8 mouse cellular contexts compared by ENCODE assay signal in genomic region chr5:130001356-130001987, GRCm38 (mm10). TPM values are rescaled to one million over a fixed set of nuclear protein-coding genes. Genes with fewer than 3 reads are reported as not detected.
DNase-seq lines count a peak whose midpoint lies in the region; ATAC-seq and TF ChIP-seq lines count a peak whose summit lies in the region.

No protein-coding gene starts in this region.

- peak overlapping the region; percentile 81 for H3K4me3 ChIP-seq in erythroblast, embryonic 14.5 days (replicated peaks)
- peak overlapping the region; percentile 64 for H3K4me3 ChIP-seq in heart, postnatal 0 days (ENCODE audit: low read depth, low read length)

- no peak for TF ChIP-seq CTCF in heart, postnatal 0 days (IDR thresholded peaks at IDR 0.05; ENCODE audit: low read depth)

- H3K36me3 ChIP-seq in erythroblast, embryonic 14.5 days (ENCODE audit: control insufficient read depth) = peaks cover 33% of the 10 kb centered on the region
- peaks cover 4% of the 10 kb centered on the region; the same call in 1 of the 2 replicates for H3K36me3 ChIP-seq in heart, postnatal 0 days (replicated peaks; ENCODE audit: control insufficient read depth, insufficient read depth, low read length)

- H3K27ac ChIP-seq in heart, postnatal 0 days (ENCODE audit: low read depth) = no peak overlapping the region

- no peak for ATAC-seq in erythroblast, adult 5-6 weeks (replicated peaks; ENCODE audit: low FRiP score, poor library complexity, severe bottlenecking)
- ATAC-seq in heart, postnatal 0 days (ENCODE audit: insufficient read depth, low read depth) = no peak

- peaks cover 52% of the 10 kb centered on the region for H3K4me1 ChIP-seq in erythroblast, embryonic 14.5 days (ENCODE audit: control insufficient read depth)
- H3K4me1 ChIP-seq in heart, postnatal 0 days (ENCODE audit: control insufficient read depth, insufficient read depth) = peaks cover 5% of the 10 kb centered on the region; the same call in 1 of the 2 replicates

- WGBS in heart, postnatal 0 days = 61% methylated on average over 5 of the region's 5 CpGs

- peak; percentile 56 for DNase-seq in 3T3-L1 (ENCODE audit: low read depth, low spot score)
- no peak for DNase-seq in heart, postnatal 0 days (ENCODE audit: low spot score)
- DNase-seq in lung, postnatal 25 days (ENCODE audit: low spot score) = peak; percentile 16
- no peak for DNase-seq in adrenal gland, postnatal 25 days
- no peak for DNase-seq in retina, embryonic 14.5 days (ENCODE audit: low spot score)
- no peak for DNase-seq in thymus, postnatal 25 days

- peaks cover 3% of the 10 kb centered on the region; the same call in 1 of the 2 replicates for H3K9me3 ChIP-seq in erythroblast, embryonic 14.5 days (ENCODE audit: control insufficient read depth, low read length)
- no peaks in the 10 kb centered on the region; the same call in 1 of the 2 replicates for H3K9me3 ChIP-seq in heart, postnatal 0 days (replicated peaks; ENCODE audit: control insufficient read depth, low read length)

- TF ChIP-seq EP300 in heart, postnatal 0 days (IDR thresholded peaks at IDR 0.05; ENCODE audit: low read depth) = no peak

- H3K27me3 ChIP-seq in erythroblast, embryonic 14.5 days (ENCODE audit: control insufficient read depth) = no peaks in the 10 kb centered on the region
- no peaks in the 10 kb centered on the region for H3K27me3 ChIP-seq in heart, postnatal 0 days (ENCODE audit: control insufficient read depth, insufficient read depth, low read length)

- no peak overlapping the region for H3K9ac ChIP-seq in heart, postnatal 0 days (replicated peaks; ENCODE audit: low read depth, low read length)

- peak overlapping the region; percentile 65 for H3K4me2 ChIP-seq in heart, postnatal 0 days (ENCODE audit: low read depth, low read length)

RNA-seq across cellular contexts. Expression of gene Gusb, which starts 1.4 kb away (rescaled TPM):
- 0.28 and 0.51 TPM in 2 replicates for polyA plus RNA-seq in erythroblast, embryonic 14.5 days (2012)
- 22.1 and 25.5 TPM in 2 replicates for total RNA-seq in erythroblast, adult 5-6 weeks (2015; ENCODE audit: low replicate concordance)
- 8.9 and 13.4 TPM in 2 replicates for total RNA-seq in erythroblast, adult 5-6 weeks (2017; ENCODE audit: low replicate concordance)
- total RNA-seq in heart, postnatal 0 days (2014; rRNA removed; ENCODE audit: low replicate concordance) = 24.6 and 27.8 TPM in 2 replicates
- 30.2 and 31.4 TPM in 2 replicates for polyA plus RNA-seq in heart, postnatal 0 days (2015; fragmentation: Nextera tagmentation; extraction: Ambion mirVana)
- 55.0 and 62.3 TPM in 2 replicates for total RNA-seq in adrenal gland, postnatal 25 days (2021)

RNA-seq across cellular contexts. Expression of gene Asl, which starts 27.6 kb away (rescaled TPM):
- 1.0 and 2.1 TPM in 2 replicates for polyA plus RNA-seq in erythroblast, embryonic 14.5 days (2012)
- 1.9 and 11.3 TPM in 2 replicates for total RNA-seq in erythroblast, adult 5-6 weeks (2015; ENCODE audit: low replicate concordance)
- total RNA-seq in erythroblast, adult 5-6 weeks (2017; ENCODE audit: low replicate concordance) = 2.0 and 2.6 TPM in 2 replicates
- total RNA-seq in heart, postnatal 0 days (2014; rRNA removed; ENCODE audit: low replicate concordance) = 9.7 and 21.1 TPM in 2 replicates
- 15.9 and 16.6 TPM in 2 replicates for polyA plus RNA-seq in heart, postnatal 0 days (2015; fragmentation: Nextera tagmentation; extraction: Ambion mirVana)
- total RNA-seq in adrenal gland, postnatal 25 days (2021) = 116 and 167 TPM in 2 replicates

RNA-seq across cellular contexts. Expression of gene Crcp, which starts 27.6 kb away (rescaled TPM):
- 1.1 and 2.1 TPM in 2 replicates for polyA plus RNA-seq in erythroblast, embryonic 14.5 days (2012)
- 9.2 and 16.5 TPM in 2 replicates for total RNA-seq in erythroblast, adult 5-6 weeks (2015; ENCODE audit: low replicate concordance)
- total RNA-seq in erythroblast, adult 5-6 weeks (2017; ENCODE audit: low replicate concordance) = 18.7 and 21.6 TPM in 2 replicates
- total RNA-seq in heart, postnatal 0 days (2014; rRNA removed; ENCODE audit: low replicate concordance) = 2.6 and 9.7 TPM in 2 replicates
- polyA plus RNA-seq in heart, postnatal 0 days (2015; fragmentation: Nextera tagmentation; extraction: Ambion mirVana) = 20.8 and 23.1 TPM in 2 replicates
- total RNA-seq in adrenal gland, postnatal 25 days (2021) = 43.9 and 48.0 TPM in 2 replicates

RNA-seq across cellular contexts. Expression of gene Vkorc1l1, which starts 59.7 kb away (rescaled TPM):
- polyA plus RNA-seq in erythroblast, embryonic 14.5 days (2012) = 0.92 and 1.9 TPM in 2 replicates
- 39.8 and 49.3 TPM in 2 replicates for total RNA-seq in erythroblast, adult 5-6 weeks (2015; ENCODE audit: low replicate concordance)
- 27.2 and 30.7 TPM in 2 replicates for total RNA-seq in erythroblast, adult 5-6 weeks (2017; ENCODE audit: low replicate concordance)
- 17.4 and 30.8 TPM in 2 replicates for total RNA-seq in heart, postnatal 0 days (2014; rRNA removed; ENCODE audit: low replicate concordance)
- polyA plus RNA-seq in heart, postnatal 0 days (2015; fragmentation: Nextera tagmentation; extraction: Ambion mirVana) = 7.3 and 8.4 TPM in 2 replicates
- total RNA-seq in adrenal gland, postnatal 25 days (2021) = 27.7 and 30.8 TPM in 2 replicates

Comparison
In these comparisons a context has a peak if more than half of its experiments do, and no peak if none do; other contexts are left out.
1. DNase-seq: peak in 3T3-L1 (single experiment) and lung, postnatal 25 days (single experiment); none in heart, postnatal 0 days (single experiment), adrenal gland, postnatal 25 days (single experiment), retina, embryonic 14.5 days (single experiment) and thymus, postnatal 25 days (single experiment).